Mouse (Mus musculus) erythroblast, embryonic 14.5 days (primary cell): ENCODE measurements around the gene Mief2.

Experiments
- GATA1 ChIP-seq: IDR thresholded peaks from 2 replicates; pipeline ENCODE4 v1.6.1; 2012; ENCODE audit warnings: low read length, inconsistent platforms, mixed read lengths
- TAL1 ChIP-seq: IDR thresholded peaks from 3 replicates; pipeline ENCODE4 v1.6.1; 2012; ENCODE audit warnings: low read length, inconsistent platforms, mixed read lengths

GRCm38 (mm10) chr11:60696165-60696564, 32.0 kb upstream of the Mief2 start:
- TF ChIP-seq GATA1 = no peak
- no peak for TF ChIP-seq TAL1
